Mouse (Mus musculus) bone marrow, adult 2 months (tissue): Measurements from ENCODE around the gene Olfr592.
"Not testable (repeated sequence)": the region's sequence is repeated elsewhere in the genome, so short reads cannot be mapped to it uniquely, and the experiment has no call there.

Source experiments
- CTCF ChIP-seq: fragments of 200-500 bp; IDR thresholded peaks from 2 replicates; pipeline ENCODE4 v1.5.1; 2011; ENCODE audit warnings: low read length, control low read depth; ENCODE audit not compliant: control insufficient read depth, insufficient read depth
- POLR2A ChIP-seq: fragments of 200-500 bp; IDR thresholded peaks from 2 replicates; pipeline ENCODE4 v1.6.1; 2011; ENCODE audit warnings: low read depth, mild to moderate bottlenecking, control low read depth, low read length, borderline replicate concordance; ENCODE audit not compliant: control insufficient read depth

DNA sequence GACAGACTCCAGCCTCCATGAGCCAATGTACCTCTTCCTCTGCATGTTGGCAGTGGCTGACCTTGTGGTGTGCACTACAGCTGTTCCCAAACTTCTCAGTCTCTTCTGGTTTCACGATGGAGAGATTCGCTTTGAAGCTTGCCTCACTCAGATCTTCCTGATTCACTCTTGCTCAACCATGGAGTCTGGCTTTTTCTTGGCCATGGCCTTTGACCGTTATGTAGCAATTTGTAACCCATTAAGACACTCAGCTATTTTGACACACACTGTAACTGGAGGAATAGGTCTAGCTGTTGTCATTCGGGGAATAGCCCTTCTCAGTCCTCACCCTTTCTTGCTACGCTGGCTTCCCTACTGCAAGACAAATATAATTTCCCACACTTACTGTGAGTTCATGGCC is 27.4 kb downstream of the Olfr592 start:
- TF ChIP-seq CTCF, POLR2A: not testable (repeated sequence)
